Mouse (Mus musculus) C2C12 (cell line): ENCODE results near the gene Cdc7. TPM values are rescaled to one million over a fixed set of nuclear protein-coding genes. Genes with fewer than 3 reads are reported as not detected.

ENCODE experiments used
- H3K27me3 ChIP-seq: one replicate; pipeline ENCODE4 v1.6.1; 2011; ENCODE audit not compliant: control insufficient read depth, insufficient read depth, insufficient read length
- H3K36me3 ChIP-seq: one replicate; pipeline ENCODE4 v1.6.1; 2011; ENCODE audit not compliant: control insufficient read depth, insufficient read depth
- H3K4me3 ChIP-seq: one replicate; pipeline ENCODE4 v1.5.1; 2011; ENCODE audit warnings: mild to moderate bottlenecking, control low read depth; ENCODE audit not compliant: poor library complexity, insufficient read depth, severe bottlenecking
- H3K79me2 ChIP-seq: one replicate; pipeline ENCODE4 v1.6.1; 2011; ENCODE audit not compliant: control insufficient read depth, insufficient read depth
- H3K79me3 ChIP-seq: one replicate; pipeline ENCODE4 v1.6.1; 2011; ENCODE audit warnings: low read depth, control low read depth
- H3ac ChIP-seq: one replicate; pipeline ENCODE3; 2011; ENCODE audit warnings: low read depth; ENCODE audit not compliant: control insufficient read depth, insufficient read length
- CEBPB ChIP-seq: IDR thresholded peaks from one replicate; pipeline ENCODE4 v1.6.1; 2011; ENCODE audit warnings: low read depth, mild to moderate bottlenecking, control low read depth, moderate library complexity
- CTCF ChIP-seq: IDR thresholded peaks from one replicate; pipeline ENCODE4 v1.5.1; 2011; ENCODE audit not compliant: control insufficient read depth, insufficient read depth, insufficient read length
- FOSL1 ChIP-seq: IDR thresholded peaks from one replicate; pipeline ENCODE4 v1.8.0; 2011; ENCODE audit warnings: mild to moderate bottlenecking, low read length; ENCODE audit not compliant: poor library complexity, insufficient read depth, severe bottlenecking
- MAX ChIP-seq: IDR thresholded peaks from one replicate; pipeline ENCODE4 v1.6.1; 2011; ENCODE audit warnings: mild to moderate bottlenecking, control low read depth
- MYOD1 ChIP-seq: IDR thresholded peaks from one replicate; pipeline ENCODE4 v1.6.1; 2011; ENCODE audit warnings: low read depth; ENCODE audit not compliant: control insufficient read depth, insufficient read length
- MYOG ChIP-seq: IDR thresholded peaks from one replicate; pipeline ENCODE4 v1.6.1; 2011; ENCODE audit not compliant: control insufficient read depth, insufficient read length; ENCODE audit errors: extremely low read depth
- USF1 ChIP-seq: IDR thresholded peaks from one replicate; pipeline ENCODE4 v1.6.1; 2011; ENCODE audit warnings: low read depth, mild to moderate bottlenecking, control low read depth, moderate library complexity
- polyA plus RNA-seq: library from polyadenylated mRNA; unstranded; fragments of >200 nt; fragmentation: generic; extraction: Trizol; gene quantifications from one replicate; pipeline ENCODE4 v1.2.1, GENCODE M21; 2012; ENCODE audit warnings: missing spikeins

Cdc7 gene
- polyA plus RNA-seq, 1 experiment = 5.5 TPM

- Histone ChIP-seq H3K79me2 (no peaks in the 10 kb centered on the region), H3K36me3 (no peaks in the 10 kb centered on the region), H3K79me3 (no peaks in the 10 kb centered on the region), H3ac (no peak overlapping the region), H3K27me3 (peaks cover 6% of the 10 kb centered on the region), H3K4me3 (no peak overlapping the region)
- TF ChIP-seq FOSL1 (no peak), MYOD1 (no peak), MAX (no peak), CTCF (no peak)
Measured at GRCm38 (mm10) chr5:107011316-107012029, 47.4 kb downstream of the Cdc7 start.

GRCm38 (mm10) chr5:107012030-107012715 lies 48.1 kb downstream of the Cdc7 start:
- Histone ChIP-seq H3K79me2 (no peaks in the 10 kb centered on the region), H3K36me3 (no peaks in the 10 kb centered on the region), H3K4me3 (no peak overlapping the region), H3ac (no peak overlapping the region), H3K79me3 (no peaks in the 10 kb centered on the region), H3K27me3 (peaks cover 6% of the 10 kb centered on the region)
- no peak for TF ChIP-seq MYOD1
- TF ChIP-seq CTCF = no peak
- no peak for TF ChIP-seq CEBPB
- no peak for TF ChIP-seq USF1
- TF ChIP-seq MAX = no peak
- no peak for TF ChIP-seq MYOG
- TF ChIP-seq FOSL1 = no peak

- H3K4me3 ChIP-seq = no peak overlapping the region
- no peaks in the 10 kb centered on the region for H3K79me3 ChIP-seq
- H3K36me3 ChIP-seq = no peaks in the 10 kb centered on the region
- H3K79me2 ChIP-seq = no peaks in the 10 kb centered on the region
- H3ac ChIP-seq = no peak overlapping the region
- H3K27me3 ChIP-seq = peaks cover 6% of the 10 kb centered on the region
- TF ChIP-seq CTCF (no peak), USF1 (no peak), MYOD1 (no peak), CEBPB (no peak), FOSL1 (no peak), MAX (no peak), MYOG (no peak)
Measured at GRCm38 (mm10) chr5:107013393-107013792, 49.3 kb downstream of the Cdc7 start.

- H3ac ChIP-seq = no peak overlapping the region
- TF ChIP-seq CTCF = no peak
- TF ChIP-seq CEBPB = no peak
- TF ChIP-seq FOSL1 = no peak
- TF ChIP-seq MYOD1 = no peak
- TF ChIP-seq USF1 = no peak
- no peak for TF ChIP-seq MYOG
- TF ChIP-seq MAX = no peak
- no peaks in the 10 kb centered on the region for H3K79me3 ChIP-seq
- H3K4me3 ChIP-seq = no peak overlapping the region
- no peaks in the 10 kb centered on the region for H3K36me3 ChIP-seq
- peaks cover 6% of the 10 kb centered on the region for H3K27me3 ChIP-seq
- no peaks in the 10 kb centered on the region for H3K79me2 ChIP-seq
Measured at GRCm38 (mm10) chr5:107014146-107014545, 50.0 kb downstream of the Cdc7 start.

- Histone ChIP-seq H3K27me3 (peaks cover 6% of the 10 kb centered on the region), H3K36me3 (no peaks in the 10 kb centered on the region), H3K4me3 (no peak overlapping the region), H3K79me3 (no peaks in the 10 kb centered on the region), H3K79me2 (no peaks in the 10 kb centered on the region), H3ac (no peak overlapping the region)
- no peak for TF ChIP-seq MAX
- no peak for TF ChIP-seq CTCF
- TF ChIP-seq FOSL1 = no peak
- no peak for TF ChIP-seq CEBPB
- TF ChIP-seq MYOD1 = no peak
- no peak for TF ChIP-seq USF1
- no peak for TF ChIP-seq MYOG
Measured at GRCm38 (mm10) chr5:107015046-107015421, 50.9 kb downstream of the Cdc7 start.
